Mouse (Mus musculus): ENCODE measurements around the gene Usp1.
"Not testable (repeated sequence)": the region's sequence is repeated elsewhere in the genome, so short reads cannot be mapped to it uniquely, and the experiment has no call there.

The Usp1 gene

DNA sequence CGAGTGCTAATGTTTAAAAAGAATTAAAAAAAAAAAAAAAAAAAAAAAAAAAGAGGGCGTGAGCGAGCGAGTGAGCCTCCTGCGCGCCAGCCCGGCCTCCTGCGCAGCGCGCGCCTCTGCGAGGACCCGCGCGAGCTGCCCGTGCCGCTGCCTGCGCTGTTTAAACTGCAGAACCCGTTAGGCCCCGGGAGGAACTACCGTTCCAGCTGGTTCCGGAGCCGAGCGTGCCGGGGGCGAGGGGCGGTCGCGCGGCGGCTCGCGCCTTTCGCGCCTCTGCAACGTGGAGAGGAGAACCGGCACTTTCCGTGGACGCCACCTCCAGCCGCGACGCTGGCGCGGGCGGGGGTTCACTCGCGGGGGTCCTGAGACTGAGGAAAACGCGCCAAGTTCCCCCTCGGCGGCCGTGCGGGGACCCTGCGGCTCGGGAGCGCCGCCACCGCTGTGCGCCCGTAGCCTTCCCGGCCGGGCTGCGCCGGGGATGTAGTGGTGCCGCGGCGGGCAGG, at the start of gene Usp1:
TSS of gene Usp1 (plus strand) at position 243 of the 503 bp plus-strand sequence.
- in situ Hi-C loops (cut with MboI) = loop anchor here (10.0 to 25.0 kb wide), 2 partner anchors 271 to 1161 kb away; partner anchors contain the start of genes Atg4c and Nfia

DNA sequence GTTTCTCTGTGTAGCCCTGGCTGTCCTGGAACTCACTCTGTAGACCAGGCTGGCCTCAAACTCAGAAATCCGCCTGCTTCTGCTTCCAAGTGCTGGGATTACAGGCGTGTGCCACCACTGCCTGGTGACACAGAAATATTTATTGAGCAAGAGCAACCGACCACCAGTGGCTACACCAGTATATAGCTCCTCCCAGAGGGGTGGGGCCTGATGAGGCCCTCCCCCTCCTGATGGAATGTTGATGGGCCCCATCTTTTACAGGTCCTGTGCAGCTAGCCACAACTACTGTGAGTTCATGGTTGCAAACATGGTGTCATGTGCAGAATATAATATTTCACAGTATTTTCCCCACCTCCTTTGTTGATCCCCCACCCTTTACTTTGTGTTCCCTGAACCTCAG, 40.9 kb upstream of the Usp1 start:
- in situ Hi-C loops (cut with MboI) = no loop called here

DNA sequence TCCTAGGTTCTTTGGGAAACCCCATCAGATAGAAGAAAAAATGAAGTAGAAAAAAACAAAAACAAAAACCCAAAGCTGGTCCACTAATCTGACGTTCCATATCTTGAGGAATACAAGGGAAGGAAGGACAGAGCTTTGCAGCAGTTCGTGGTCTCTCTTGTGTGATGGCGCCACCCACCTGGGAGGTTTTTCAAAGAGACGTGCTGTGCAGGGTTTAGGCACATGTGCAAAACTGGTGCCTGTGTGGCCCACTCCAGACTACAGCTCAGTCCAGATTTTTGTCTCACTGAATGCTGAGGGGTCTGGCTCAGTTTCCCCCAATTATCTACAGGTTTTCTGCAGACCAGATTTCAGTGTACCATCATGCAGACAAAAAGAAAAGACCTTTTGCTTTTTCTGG, 37.2 kb upstream of the Usp1 start:
- in situ Hi-C loops (cut with MboI) = no loop called here

DNA sequence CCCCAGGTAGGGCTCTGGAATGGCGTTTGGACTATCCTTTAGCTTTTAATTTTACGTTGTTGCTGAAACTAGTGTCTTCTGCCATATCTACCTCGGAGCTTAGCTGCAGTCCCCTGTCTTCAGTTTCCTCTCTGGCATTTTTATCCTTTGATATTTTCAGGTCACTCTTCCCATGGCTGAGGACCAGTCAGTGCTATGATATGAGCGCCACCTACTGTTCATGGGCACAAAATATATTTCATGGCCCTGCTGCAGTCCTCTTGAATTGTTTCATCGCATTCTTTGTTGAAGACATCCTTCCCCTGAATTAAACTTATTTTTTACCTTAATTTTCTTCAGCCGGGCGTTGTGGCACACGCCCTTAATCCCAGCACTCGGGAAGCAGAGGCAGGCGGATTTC, 36.5 kb upstream of the Usp1 start:
- in situ Hi-C loops (cut with MboI) = no loop called here

DNA sequence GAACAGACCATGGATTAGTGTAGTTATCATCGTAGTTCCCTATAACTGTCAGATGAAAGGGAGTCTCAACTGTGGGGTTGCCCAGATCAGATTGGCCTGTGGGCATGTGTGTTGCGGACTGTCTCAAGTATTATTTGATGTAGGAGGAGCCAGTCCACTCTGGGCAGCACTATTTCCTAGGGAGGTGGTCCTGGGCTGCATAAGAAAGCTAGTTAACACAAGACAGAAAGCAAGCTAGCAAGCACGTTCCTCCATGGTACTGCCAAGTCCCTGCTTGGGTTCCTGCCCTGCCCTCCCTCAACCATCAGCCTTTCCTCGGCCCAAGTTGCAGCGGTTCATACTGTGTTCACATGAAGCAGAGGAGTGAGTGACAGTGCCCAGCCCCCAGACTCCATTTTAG, 13.4 kb upstream of the Usp1 start:
- in situ Hi-C loops (cut with MboI) = loop anchor here (25.0 kb wide), 1 partner anchor 1148 kb away; the partner anchor contains the start of gene Nfia

DNA sequence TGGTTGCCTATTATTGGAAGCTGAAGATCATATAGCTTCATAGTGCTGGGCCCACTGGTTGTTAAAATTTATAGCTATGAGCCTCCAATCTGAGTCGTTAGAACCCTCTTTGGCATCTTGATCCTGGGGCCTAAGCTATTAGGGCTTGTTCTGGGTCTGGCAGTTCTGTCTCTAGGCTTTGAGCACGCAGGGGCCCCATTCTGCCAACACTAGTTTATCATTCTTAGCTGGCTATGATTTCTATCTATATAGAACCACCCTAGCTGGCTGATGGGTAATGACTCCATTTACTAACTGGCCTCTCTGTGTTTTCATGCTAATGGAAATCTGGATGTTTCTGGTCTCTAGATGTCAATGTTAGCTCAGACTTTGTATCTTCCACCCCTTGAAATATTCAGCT, 5.9 kb upstream of the Usp1 start:
- in situ Hi-C loops (cut with MboI) = loop anchor here (25.0 kb wide), 1 partner anchor 1155 kb away; the partner anchor contains the start of gene Nfia

DNA sequence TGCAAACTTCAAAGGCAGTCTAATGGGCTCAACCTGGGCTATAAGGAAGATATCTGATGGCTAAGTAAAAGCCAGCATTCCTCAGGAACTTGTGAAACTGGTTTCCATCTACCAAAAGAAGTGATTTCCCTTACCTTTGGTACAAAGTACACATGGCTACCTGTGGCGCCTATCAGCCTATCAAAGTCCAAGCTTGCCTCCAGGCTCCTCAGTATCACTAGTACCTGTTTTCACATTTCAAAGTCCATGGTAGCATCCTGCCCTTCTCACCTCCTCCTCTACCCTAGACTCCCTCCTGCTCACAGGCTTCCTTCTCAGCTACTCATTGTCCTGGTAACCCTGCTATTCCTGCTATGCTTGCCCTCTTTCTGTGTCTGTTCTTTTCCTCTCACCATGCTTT, 5.4 kb upstream of the Usp1 start:
- in situ Hi-C loops (cut with MboI) = loop anchor here (25.0 kb wide), 1 partner anchor 1156 kb away; the partner anchor contains the start of gene Nfia

DNA sequence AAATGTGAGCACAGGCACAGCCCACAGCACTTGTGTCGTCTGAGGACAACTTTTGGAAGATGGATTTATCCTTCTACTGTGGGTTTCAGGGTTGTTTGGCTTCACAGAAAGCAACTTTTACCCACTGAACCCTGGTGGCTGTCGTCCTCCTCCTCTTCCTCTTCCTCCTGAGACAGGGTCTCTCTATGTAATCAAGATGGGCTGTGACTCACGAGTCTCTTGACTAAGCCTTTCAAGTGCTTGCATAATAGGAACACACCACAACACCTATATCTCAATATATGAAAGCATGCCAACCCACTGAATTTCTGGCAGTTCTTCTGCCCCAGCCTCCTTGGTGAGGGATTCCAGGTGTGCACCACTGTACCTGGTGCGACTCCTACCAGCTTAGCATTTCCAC, 2.7 kb upstream of the Usp1 start:
- in situ Hi-C loops (cut with MboI) = loop anchor here (10.0 to 25.0 kb wide), 2 partner anchors 274 to 1159 kb away; partner anchors contain the start of genes Atg4c and Nfia

DNA sequence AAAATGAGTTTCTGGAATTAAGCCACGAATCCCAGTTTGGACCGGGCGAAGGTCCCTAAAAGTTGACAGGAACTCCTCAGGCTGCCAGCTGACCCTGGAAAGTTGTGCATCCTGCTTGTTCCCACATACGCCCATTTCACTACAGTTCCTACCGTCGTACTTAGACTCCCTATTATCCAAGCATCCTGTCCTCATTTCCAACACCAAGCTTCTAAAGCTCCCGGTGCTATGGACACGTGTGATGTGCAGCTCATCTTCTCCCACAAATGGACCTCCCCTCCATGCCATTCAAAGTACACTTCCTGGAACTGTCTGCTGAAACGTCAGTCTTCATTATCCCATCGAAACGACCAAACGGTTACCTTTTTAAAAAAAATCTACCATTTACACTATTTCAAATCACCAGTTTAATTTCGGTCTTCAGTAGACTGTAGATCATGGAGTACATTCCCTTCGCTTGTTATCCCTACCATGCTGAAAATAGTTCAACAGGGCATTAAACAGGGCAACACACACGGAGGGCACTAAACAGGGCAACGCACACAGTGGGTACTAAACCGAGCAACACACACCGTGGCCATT, 1.5 kb upstream of the Usp1 start:
- in situ Hi-C loops (cut with MboI) = loop anchor here (10.0 to 25.0 kb wide), 2 partner anchors 273 to 1160 kb away; partner anchors contain the start of genes Atg4c and Nfia

DNA sequence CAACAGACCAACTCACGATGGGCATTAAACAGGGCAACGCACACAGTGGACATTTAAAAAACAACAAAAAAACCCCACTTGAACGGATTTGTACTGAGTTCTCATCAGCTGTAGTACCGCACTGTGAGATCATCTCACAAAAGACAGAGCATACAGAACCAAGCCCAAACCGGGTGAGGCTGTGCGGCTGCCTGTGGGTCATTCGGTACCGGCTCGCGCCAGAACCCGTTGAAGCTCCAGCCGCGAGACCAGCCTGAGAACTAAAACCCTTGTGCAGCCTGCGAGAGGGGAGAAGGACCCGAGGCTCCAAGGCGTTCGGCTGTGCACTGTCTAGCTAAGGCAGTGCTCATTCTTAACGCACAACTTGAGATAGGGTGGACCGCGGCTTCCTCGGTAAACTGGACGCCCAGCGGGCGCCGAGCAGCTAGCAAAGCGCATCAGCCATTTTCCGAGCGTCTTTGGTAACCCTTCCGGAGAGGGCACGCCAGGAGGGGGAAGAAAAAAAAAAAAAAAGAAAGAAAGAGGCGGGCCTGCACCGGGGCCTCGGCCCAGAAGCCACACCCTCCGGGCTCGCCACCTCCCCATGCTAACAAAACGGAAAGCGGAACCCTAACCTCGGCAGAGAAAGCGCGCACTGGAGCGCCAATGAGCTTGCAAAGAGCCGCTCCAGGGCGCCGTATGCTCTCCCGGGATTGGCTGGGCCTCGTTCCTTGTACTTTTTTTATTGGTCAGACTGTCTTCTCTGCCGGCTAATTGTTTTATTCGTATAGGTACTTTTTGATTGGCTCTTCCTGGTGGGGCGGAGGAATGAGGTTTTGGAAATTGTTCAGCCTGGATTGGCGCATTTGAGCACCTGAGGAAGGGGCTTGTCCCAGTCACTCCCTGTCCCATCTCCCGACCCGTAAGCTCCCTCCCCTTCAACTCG, 705 bp upstream of the Usp1 start:
- in situ Hi-C loops (cut with MboI) = loop anchor here (10.0 to 25.0 kb wide), 2 partner anchors 272 to 1161 kb away; partner anchors contain the start of genes Atg4c and Nfia

DNA sequence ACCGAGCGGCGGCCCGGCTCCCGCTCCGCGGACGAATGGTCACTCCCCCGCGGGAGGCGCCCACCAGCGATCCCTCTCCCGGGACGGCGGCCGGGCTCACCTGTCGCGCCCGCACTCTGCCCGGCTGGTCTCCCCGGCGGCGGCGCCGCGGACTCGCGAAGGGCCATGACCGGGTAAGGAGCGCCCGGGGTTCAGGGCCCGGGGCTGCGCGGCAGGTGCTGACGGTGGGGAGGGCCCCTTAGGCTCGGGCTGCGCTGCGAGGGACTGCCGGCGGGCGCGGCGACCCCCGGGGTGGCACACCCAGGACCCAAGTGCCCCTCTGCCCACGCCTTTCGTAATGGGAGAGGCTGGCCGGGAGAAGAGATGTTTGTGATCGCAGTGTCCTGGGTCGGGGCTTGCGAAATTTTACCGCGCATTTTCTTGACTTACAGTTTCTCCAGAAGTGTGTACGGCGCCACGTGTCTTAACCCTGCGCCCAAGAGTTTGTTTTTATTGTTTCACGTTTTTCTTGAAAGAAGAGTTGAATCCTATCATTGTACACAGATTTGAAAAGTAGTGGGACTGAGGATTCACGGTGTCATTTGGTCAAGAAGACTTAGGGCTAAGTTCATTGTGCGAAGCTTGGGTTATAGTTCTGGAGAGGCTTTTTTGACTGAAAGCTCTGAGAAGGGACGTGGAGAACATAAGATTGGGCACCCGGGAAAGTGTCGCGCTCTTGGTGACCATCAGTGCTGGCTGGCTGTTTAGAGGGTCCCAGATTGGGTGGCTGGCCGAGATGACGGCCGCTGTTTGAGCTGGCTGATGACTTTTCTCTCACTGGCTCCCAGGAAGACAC, 678 bp downstream of the Usp1 start:
- in situ Hi-C loops (cut with MboI) = loop anchor here (10.0 to 25.0 kb wide), 2 partner anchors 271 to 1162 kb away; partner anchors contain the start of genes Atg4c and Nfia

DNA sequence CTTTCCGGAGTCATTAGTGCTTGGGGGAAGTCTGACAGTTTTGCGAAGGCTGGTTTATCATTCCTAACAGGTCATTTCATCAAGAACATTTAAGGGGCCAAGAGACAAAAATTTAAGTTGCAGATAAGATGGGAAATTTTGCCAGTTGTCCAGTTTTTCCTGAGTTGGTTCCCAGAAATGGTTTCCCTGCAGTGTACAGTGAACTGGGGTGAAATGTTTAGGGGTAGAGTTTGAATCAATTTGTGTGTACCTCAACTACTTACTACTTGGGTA, 1.2 kb downstream of the Usp1 start:
- in situ Hi-C loops (cut with MboI) = loop anchor here (10.0 to 25.0 kb wide), 2 partner anchors 270 to 1163 kb away; partner anchors contain the start of genes Atg4c and Nfia

DNA sequence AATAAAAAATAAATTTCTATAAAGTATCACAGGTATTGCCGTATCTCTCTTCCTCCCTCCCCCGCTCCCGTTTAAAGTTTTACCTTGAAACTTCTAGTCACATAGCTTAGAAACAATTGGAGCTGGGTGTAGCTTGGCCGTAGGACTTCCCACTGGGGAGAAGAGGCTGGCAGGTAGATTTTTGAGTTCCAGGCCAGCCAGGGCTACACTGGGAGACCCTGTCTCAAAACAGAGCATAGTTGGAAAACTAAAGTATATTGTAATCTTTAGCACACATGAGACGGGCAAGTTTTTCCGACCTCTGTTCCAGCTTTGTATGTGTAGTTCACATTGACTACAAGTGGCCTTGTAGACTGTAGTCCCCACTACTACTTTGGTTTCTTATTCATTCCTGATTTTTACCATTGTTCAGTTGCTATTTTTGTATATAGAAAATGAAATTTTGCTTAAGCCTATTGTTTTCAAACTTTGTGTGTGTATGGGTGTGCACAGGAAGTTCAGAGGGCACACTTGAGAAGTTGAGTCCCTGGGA, 1.7 kb downstream of the Usp1 start:
- in situ Hi-C loops (cut with MboI) = loop anchor here (10.0 kb wide), 1 partner anchor 269 kb away; the partner anchor contains the start of gene Atg4c

DNA sequence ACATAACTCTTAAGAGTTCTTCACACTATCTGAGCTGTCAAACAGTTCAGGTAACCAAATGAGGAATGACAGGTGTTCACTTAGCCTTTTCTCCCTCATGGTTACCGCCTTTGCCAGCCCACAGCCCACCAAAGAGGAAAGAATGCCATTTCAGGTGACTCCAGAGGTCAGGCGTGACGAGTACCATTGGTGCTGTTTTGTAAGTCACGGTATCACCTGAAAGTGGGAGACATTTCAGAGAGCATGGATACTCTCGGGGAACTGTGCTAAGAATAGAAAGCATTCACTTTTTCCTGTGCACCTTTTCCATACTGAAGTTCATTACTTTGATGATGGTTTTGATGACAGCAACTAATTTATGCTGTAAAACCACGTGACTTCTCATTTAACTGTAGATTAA, 12.4 kb downstream of the Usp1 start:
- in situ Hi-C loops (cut with MboI) = no loop called here

DNA sequence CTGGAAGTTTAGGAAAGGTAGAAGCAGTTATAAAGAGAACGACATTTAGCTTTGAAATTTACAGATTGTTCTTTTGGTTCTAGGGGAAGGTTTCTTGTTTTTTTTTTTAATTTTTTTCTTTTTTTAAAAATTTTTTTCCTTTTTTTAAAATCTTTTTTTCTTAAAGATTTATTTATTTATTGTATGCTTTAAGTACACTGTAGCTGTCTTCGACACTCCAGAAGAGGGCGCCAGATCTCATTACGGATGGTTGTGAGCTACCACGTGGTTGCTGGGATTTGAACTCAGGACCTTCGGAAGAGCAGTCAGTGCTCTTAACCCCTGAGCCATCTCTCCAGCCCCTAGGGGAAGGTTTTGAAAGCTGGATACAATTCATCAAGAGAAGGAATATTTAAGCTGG, 14.6 kb downstream of the Usp1 start:
- in situ Hi-C loops (cut with MboI) = not testable (repeated sequence)

DNA sequence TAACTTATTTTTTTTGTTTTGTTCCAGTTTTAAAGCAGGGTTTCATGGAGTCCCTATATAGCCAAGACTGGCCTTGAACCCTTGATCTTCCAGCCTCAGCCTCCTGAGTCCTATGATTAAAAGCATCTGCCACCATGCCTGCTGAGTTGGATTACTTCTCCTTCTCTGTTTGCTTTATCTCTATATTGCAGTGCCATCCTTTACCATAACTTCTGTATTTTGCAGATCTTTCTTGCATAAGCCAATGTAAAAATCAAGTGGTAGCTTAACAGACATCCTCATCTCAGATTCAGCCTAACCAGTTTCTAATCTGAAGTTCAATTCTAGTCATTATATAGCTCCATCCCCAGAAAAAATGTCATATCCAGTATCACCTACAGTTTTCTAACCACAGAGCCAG, 27.0 kb downstream of the Usp1 start:
- in situ Hi-C loops (cut with MboI) = no loop called here

DNA sequence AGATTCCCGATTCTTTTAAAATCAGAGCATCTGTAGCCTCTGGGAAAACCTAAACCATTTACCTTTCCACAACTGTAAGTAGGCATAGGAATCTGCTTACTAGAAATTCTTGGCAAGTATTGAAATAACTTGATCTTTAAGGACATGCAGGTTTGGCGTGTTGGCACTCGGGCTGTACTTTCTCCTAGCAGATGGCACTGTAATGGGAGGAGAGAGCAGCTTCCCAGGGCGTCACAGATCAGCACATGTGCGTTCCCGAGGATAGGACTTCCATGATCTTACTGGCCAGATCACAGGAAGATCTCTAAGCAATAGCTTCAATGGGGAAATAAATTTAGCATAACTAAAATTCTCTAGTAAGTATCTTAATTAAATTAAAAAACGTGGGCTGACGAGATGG, 32.4 kb downstream of the Usp1 start:
- in situ Hi-C loops (cut with MboI) = no loop called here

DNA sequence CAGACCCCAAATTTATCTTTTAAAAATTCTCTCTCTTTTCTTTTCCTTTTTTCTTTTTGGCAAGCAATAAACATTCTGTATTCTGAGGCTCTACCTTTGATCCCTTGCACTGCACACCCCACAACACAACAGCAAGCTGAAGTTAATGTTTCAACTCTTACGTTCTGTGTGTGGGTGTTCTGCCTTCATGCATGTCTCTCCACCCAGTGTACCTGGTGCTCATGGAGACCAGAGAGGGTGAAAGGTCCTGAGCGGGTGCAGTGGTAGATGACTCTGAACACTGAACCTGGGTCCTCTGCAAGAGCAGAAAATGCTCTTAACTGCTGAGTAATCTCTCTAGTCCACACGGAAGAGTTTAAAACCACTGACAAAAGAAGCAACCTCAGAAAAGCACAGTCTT, 36.6 kb downstream of the Usp1 start:
- in situ Hi-C loops (cut with MboI) = no loop called here

DNA sequence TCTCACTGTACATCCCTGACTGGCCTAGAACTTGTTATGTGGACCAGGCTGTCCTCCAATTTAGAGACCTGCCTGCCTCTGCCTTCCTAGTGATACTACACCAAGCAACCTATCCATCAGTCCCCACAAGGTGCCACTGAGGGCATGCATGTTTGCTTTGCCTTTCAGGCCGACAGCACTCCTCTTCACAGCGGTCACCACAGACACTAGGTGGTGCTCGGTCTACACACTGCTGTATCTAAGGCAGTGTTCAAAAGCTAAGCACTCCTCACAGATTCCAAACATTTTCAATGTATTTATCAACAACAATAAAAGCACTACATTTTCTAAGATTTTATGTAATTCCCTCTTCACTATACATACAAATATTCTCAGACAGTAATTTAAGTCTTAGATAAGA, 46.3 kb downstream of the Usp1 start:
- in situ Hi-C loops (cut with MboI) = no loop called here

DNA sequence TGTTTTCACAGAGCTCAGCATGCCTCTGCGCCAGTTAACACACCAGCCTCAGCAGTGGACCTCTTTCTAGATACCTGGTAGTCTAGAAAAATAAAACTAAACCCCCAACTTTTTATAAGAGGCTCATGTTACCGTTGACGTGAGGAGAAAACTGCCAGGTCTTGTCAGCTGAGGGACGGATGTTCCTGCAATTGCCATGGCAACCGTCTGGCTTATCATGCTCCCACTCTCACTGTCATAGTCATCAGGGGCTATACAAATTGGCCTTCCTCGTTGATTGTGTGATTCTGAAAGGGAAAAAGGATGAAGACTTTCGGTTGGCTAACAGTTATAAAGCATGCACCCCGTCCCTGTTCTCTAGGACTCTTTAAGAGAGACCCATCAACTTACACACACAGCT, 52.1 kb downstream of the Usp1 start:
- in situ Hi-C loops (cut with MboI) = no loop called here

DNA sequence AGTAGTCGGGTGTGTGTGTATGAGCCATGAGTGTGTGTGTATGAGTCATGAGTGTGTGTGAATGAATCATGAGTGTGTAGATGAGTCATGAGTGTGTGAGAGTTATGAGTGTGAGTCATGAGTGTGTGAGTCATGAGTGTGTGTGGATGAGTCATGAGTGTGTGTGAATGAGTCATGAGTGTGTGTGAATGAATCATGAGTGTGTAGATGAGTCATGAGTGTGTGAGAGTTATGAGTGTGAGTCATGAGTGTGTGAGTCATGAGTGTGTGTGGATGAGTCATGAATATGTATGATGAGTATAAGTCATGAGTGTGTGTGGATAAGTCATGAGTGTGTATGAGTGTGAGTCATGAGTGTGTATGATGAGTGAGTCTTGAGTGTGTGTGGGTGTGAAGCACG, 54.7 kb downstream of the Usp1 start:
- in situ Hi-C loops (cut with MboI) = not testable (repeated sequence)
